Mouse (Mus musculus): ENCODE measurements around the gene Adap1. TPM values are rescaled to one million over a fixed set of nuclear protein-coding genes. Genes with fewer than 3 reads are reported as not detected.

Gene Adap1
- polyA plus RNA-seq, 1 experiment from 2014 or later = 38.7 TPM

- H3K27ac ChIP-seq (replicated peaks) = no peak overlapping the region
- peaks cover 7% of the 10 kb centered on the region for H3K27me3 ChIP-seq
- peaks cover 18% of the 10 kb centered on the region for H3K36me3 ChIP-seq
- H3K4me1 ChIP-seq = no peaks in the 10 kb centered on the region
- no peak for ATAC-seq (replicated peaks)
- WGBS = 21% methylated on average over 8 of the region's 8 CpGs
- no peak overlapping the region for H3K4me2 ChIP-seq (replicated peaks)
- H3K4me3 ChIP-seq = no peak overlapping the region
- no peak overlapping the region for H3K9ac ChIP-seq (replicated peaks)
- H3K9me3 ChIP-seq = no peaks in the 10 kb centered on the region
These were observed 6.3 kb upstream of the Adap1 start for GRCm38 (mm10) chr5:139331742-139332141.

GRCm38 (mm10) chr5:139330766-139331165 is 5.3 kb upstream of the Adap1 start:
- Histone ChIP-seq H3K27me3 (peaks cover 16% of the 10 kb centered on the region), H3K9me3 (no peaks in the 10 kb centered on the region), H3K4me2 (replicated peaks) (no peak overlapping the region), H3K36me3 (peaks cover 10% of the 10 kb centered on the region), H3K4me3 (no peak overlapping the region), H3K4me1 (peaks cover 1% of the 10 kb centered on the region; the same call in 1 of the 2 replicates), H3K9ac (replicated peaks) (no peak overlapping the region), H3K27ac (replicated peaks) (no peak overlapping the region)
- 77% methylated on average over 7 of the region's 7 CpGs for WGBS
- no peak for ATAC-seq (replicated peaks)

DNA sequence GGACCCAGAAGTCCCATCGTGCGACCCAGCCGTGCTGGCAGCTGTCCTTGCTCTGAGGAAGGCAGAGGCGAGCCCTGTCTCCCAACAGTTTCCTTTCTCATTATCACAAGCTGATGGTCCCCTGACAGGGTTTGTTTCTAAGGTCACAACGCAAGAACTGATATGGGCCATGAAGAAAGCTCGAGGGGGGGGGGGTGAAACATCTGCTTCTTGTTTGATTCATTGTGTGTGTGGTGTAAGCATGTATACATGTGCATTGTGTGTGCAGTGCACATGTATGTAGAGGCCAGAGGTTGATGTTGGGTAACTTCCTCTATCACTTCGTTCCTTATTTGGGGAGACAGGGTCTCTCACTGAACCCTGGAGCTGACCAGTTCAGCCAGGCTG is 2.2 kb upstream of the Adap1 start:
- H3K4me2 ChIP-seq (replicated peaks) = no peak overlapping the region
- WGBS = 77% methylated on average over 7 of the region's 7 CpGs
- no peak overlapping the region for H3K27ac ChIP-seq (replicated peaks)
- H3K4me1 ChIP-seq = peaks cover 24% of the 10 kb centered on the region
- peaks cover 38% of the 10 kb centered on the region for H3K27me3 ChIP-seq
- H3K9ac ChIP-seq (replicated peaks) = no peak overlapping the region
- H3K4me3 ChIP-seq = no peak overlapping the region
- no peaks in the 10 kb centered on the region for H3K9me3 ChIP-seq
- ATAC-seq (replicated peaks) = no peak
- no peaks in the 10 kb centered on the region for H3K36me3 ChIP-seq

GRCm38 (mm10) chr5:139326986-139327633 is 1.7 kb upstream of the Adap1 start:
- WGBS = 79% methylated on average over 7 of the region's 7 CpGs
- Histone ChIP-seq H3K27me3 (peaks cover 41% of the 10 kb centered on the region), H3K9ac (replicated peaks) (no peak overlapping the region), H3K27ac (replicated peaks) (no peak overlapping the region), H3K4me2 (replicated peaks) (no peak overlapping the region), H3K4me3 (no peak overlapping the region), H3K36me3 (no peaks in the 10 kb centered on the region), H3K4me1 (peaks cover 24% of the 10 kb centered on the region), H3K9me3 (no peaks in the 10 kb centered on the region)
- ATAC-seq (replicated peaks) = no peak

DNA sequence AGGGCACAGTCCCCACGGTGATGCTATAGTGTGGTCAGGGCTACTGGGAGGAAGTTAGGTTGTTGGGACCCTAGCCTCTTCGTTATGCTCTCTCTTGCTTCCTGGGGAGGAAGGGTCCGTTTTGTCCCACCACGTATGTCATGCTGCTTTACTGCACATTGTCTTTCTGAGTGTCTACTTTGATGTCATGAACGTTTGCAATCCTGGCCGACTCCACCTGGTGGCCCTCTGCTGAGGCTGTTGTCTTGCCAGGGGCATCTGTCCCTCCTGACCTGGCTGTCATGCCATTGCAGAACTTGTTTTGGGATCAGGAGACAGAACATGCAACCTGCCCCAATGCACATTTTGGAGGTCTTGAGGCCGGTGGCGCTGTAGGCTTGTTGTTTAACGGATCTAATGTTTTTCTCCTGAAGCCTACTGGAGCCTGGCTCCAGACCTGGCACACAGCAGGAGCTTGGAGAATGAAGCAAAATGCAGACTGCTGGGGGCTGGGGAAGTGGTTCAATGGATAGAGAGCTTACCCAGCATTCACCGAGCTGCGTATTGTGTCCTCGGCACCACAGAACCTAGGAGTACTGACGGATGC is 782 bp upstream of the Adap1 start:
- H3K9me3 ChIP-seq = no peaks in the 10 kb centered on the region
- no peak overlapping the region for H3K4me2 ChIP-seq (replicated peaks)
- 58% methylated on average over 13 of the region's 13 CpGs for WGBS
- no peak overlapping the region for H3K27ac ChIP-seq (replicated peaks)
- H3K4me3 ChIP-seq = peak overlapping the region; percentile 75; the same call in 1 of the 2 replicates
- H3K27me3 ChIP-seq = peaks cover 41% of the 10 kb centered on the region
- H3K9ac ChIP-seq (replicated peaks) = no peak overlapping the region
- peaks cover 24% of the 10 kb centered on the region for H3K4me1 ChIP-seq
- no peaks in the 10 kb centered on the region for H3K36me3 ChIP-seq
- ATAC-seq (replicated peaks) = no peak

- ATAC-seq (replicated peaks) = no peak; the same call in 1 of the 2 replicates
- H3K4me1 ChIP-seq = peaks cover 24% of the 10 kb centered on the region
- H3K36me3 ChIP-seq = no peaks in the 10 kb centered on the region
- peaks cover 41% of the 10 kb centered on the region for H3K27me3 ChIP-seq
- WGBS = 2% methylated on average over 36 of the region's 62 CpGs
- H3K9me3 ChIP-seq = no peaks in the 10 kb centered on the region
- H3K9ac ChIP-seq (replicated peaks) = peak overlapping the region; percentile 73
- H3K4me2 ChIP-seq (replicated peaks) = peak overlapping the region; percentile 93
- H3K27ac ChIP-seq (replicated peaks) = peak overlapping the region; percentile 34; the same call in 1 of the 2 replicates
- peak overlapping the region; percentile 75 for H3K4me3 ChIP-seq
These were observed 579 bp downstream of the Adap1 start for GRCm38 (mm10) chr5:139324691-139325394.

GRCm38 (mm10) chr5:139324045-139324491 is 1.4 kb downstream of the Adap1 start:
- Histone ChIP-seq H3K27ac (replicated peaks) (no peak overlapping the region), H3K4me1 (peaks cover 24% of the 10 kb centered on the region), H3K36me3 (no peaks in the 10 kb centered on the region), H3K9me3 (no peaks in the 10 kb centered on the region), H3K9ac (replicated peaks) (peak overlapping the region; percentile 73), H3K4me3 (peak overlapping the region; percentile 75), H3K27me3 (peaks cover 41% of the 10 kb centered on the region), H3K4me2 (replicated peaks) (peak overlapping the region; percentile 93)
- WGBS = 65% methylated on average over 5 of the region's 5 CpGs
- ATAC-seq (replicated peaks) = no peak; the same call in 1 of the 2 replicates

DNA sequence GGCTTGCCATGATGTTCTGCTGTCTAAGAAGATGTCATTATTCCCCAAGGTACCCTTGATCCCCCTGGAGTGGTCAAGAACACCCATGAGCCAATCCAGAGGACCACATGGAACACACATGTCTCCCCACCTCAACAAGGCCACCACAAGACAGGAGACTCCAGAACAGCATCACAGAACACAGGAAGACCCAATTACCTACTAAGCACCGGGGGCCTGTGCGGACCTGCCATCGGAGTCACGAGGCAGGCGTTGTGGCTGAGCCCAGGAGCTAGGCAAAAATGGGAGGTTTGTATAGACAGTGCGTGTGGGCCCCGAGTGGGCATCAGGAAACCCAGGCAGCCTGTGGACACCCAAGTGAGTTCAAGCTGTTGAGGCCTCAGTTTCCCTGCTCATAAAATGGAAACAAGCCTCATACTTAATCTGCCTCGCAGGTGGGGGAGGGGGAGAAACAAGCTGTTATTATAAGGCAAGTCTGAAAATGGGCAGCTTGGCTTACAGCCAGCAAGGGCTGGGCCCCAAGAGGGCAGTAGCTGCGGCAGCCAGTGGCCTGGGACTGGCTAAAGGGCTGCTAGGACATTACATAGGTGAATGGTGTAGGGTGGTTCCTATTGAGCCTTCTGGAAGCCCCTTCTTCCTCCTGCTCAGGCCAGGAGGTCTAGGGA is 2.0 kb downstream of the Adap1 start:
- Histone ChIP-seq H3K9ac (replicated peaks) (no peak overlapping the region), H3K27ac (replicated peaks) (no peak overlapping the region), H3K27me3 (peaks cover 41% of the 10 kb centered on the region), H3K4me3 (peak overlapping the region; percentile 75; the same call in 1 of the 2 replicates), H3K36me3 (no peaks in the 10 kb centered on the region), H3K4me1 (peaks cover 24% of the 10 kb centered on the region), H3K9me3 (no peaks in the 10 kb centered on the region), H3K4me2 (replicated peaks) (0 out of 2 replicates have a peak overlapping the region, but pooled peaks have one; percentile 93)
- ATAC-seq (replicated peaks) = no peak
- WGBS = 78% methylated on average over 9 of the region's 9 CpGs

GRCm38 (mm10) chr5:139321331-139321730 is 4.1 kb downstream of the Adap1 start:
- Histone ChIP-seq H3K4me2 (replicated peaks) (no peak overlapping the region), H3K27ac (replicated peaks) (no peak overlapping the region), H3K9me3 (no peaks in the 10 kb centered on the region), H3K36me3 (no peaks in the 10 kb centered on the region), H3K9ac (replicated peaks) (no peak overlapping the region), H3K27me3 (peaks cover 31% of the 10 kb centered on the region), H3K4me3 (no peak overlapping the region), H3K4me1 (peaks cover 24% of the 10 kb centered on the region)
- WGBS = 81% methylated on average over 6 of the region's 6 CpGs
- no peak for ATAC-seq (replicated peaks)

- ATAC-seq (replicated peaks) = no peak
- 79% methylated on average over 7 of the region's 7 CpGs for WGBS
- no peaks in the 10 kb centered on the region for H3K9me3 ChIP-seq
- no peaks in the 10 kb centered on the region for H3K36me3 ChIP-seq
- H3K4me1 ChIP-seq = peaks cover 19% of the 10 kb centered on the region
- peaks cover 22% of the 10 kb centered on the region for H3K27me3 ChIP-seq
- H3K27ac ChIP-seq (replicated peaks) = no peak overlapping the region
- no peak overlapping the region for H3K9ac ChIP-seq (replicated peaks)
- no peak overlapping the region for H3K4me3 ChIP-seq
- H3K4me2 ChIP-seq (replicated peaks) = no peak overlapping the region
These were observed 5.0 kb downstream of the Adap1 start for GRCm38 (mm10) chr5:139320424-139320823.

DNA sequence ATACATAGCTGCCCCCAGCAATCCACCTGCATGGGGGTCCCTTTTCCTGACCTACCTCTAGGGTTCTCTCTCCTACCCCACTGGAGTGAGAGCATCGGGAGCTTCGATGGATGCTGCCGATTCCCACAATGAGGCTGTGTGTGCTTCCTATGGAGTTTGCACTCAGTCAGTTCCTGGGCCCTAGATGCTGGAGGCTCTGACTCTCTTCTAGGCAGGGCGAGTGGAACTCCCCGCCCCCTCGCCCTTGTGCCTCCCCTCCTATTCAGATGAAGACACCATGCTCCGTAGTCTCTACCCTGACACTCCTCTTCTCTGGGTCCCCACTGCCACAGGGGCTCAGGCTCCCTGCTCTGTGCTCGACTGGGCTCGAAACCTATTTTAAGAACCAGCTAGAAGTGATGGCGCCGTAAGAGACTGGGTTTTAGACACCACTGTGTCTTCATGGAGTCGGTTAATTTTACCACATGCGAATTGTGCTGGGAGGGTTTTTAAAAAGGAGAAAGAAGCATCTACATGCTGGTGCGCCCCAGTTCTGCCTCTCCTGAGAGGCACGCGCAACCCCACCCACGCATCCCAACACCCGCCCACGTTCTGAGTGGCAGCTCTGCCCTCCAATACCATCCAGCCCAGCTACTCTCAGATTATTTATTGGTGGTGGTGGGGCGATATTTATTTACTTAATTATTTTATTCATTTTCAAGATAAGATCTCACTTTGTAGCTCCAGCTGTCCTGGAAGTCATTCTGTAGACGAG is 7.5 kb downstream of the Adap1 start:
- Histone ChIP-seq H3K4me3 (no peak overlapping the region), H3K9me3 (no peaks in the 10 kb centered on the region), H3K9ac (replicated peaks) (no peak overlapping the region), H3K27ac (replicated peaks) (no peak overlapping the region), H3K27me3 (peaks cover 5% of the 10 kb centered on the region; the same call in 1 of the 2 replicates), H3K36me3 (no peaks in the 10 kb centered on the region), H3K4me1 (no peaks in the 10 kb centered on the region), H3K4me2 (replicated peaks) (no peak overlapping the region)
- ATAC-seq (replicated peaks) = no peak
- WGBS = 68% methylated on average over 21 of the region's 21 CpGs
